Mouse (Mus musculus): ENCODE results near the gene Rnf167. TPM values are rescaled to one million over a fixed set of nuclear protein-coding genes. Genes with fewer than 3 reads are reported as not detected.

Rnf167 gene
- 43.3 TPM for polyA plus RNA-seq (2014; fragmentation: Illumina TruSeq; extraction: RNeasy Lipid Tissue Mini Kit (QIAGEN cat#74804); ENCODE audit: low read depth, low replicate concordance)

DNA sequence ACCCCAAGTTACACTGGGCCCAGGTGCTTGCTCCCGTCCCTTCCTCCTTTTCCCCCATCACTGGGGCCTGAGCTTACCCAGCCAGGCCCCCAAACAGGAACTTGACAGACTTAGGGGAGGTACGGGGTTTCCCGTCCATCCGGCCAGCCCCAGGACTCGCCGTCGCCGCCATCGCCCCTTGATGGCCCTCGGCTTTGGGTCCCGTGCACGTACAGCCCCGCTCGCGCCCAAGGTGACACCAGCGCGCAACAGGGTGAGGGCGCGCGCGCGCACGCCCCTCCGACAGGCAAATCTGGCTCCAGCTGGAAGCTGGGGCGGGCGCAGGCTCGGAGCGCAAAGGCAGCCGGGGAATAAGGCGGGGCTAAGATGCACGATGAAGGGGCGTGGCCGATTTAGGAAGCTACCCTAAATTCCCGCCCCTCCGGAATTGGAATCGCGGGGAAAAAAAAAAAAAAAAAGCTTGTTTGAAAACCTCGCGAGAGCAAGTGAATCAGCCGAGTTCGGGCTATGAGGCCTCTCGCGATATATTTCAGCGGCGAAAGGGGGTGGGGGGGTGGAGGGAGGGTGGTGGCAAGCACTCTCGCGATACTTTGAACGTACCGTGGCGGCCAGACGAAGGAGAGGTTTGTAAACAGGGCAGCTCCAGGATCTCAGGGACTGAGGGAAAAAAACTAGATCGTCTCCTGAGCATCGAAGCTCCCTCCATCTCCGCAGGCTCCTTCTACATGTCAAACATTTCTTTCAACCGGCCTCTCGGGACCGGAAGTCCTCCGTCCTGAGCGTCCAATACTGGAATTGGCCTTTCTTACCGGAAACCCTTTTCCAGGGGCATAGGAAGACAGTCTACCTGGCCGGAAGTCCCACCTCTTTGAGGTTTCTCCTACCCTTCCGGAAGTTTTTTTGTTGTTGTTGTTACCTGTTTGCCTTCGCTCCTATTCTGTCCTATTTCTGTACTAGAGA, at the start of gene Rnf167, which contains the start of gene Slc25a11:
Gene Rnf167 (plus strand): TSS at position 545 of the 960 bp plus-strand sequence.
Gene Slc25a11 (minus strand): TSS at position 789 of the 960 bp plus-strand sequence.

DNA sequence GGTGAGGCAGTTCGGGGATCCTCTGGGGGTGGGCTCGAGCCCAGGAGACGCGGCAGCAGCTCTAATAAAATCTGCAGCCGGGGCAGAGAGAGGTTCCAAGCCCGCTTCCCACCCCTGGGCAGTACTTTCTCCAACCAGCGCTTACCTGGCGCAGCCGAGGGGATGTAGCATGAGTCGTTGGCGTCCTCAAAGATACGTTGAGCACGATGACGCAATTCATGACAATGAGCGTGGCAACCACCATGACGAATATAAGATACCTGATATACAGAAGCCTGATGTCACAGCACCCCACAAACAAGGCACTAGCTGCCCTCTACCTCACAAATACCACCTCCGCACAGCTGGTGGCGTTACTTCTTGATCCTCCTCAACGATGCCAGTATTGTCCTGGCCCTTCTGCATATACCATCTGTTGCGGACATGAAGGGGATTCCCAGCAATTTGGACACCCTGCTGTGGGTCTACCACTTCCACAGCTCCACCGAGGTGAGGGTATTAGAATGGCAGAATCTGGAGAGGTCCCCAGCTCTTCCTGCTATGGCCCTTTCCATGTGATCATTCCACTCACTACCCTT, 31.4 kb upstream of the Rnf167 start, which contains the start of gene 4930544D05Rik:
Gene 4930544D05Rik (plus strand): TSS at position 333 of the 578 bp plus-strand sequence.

DNA sequence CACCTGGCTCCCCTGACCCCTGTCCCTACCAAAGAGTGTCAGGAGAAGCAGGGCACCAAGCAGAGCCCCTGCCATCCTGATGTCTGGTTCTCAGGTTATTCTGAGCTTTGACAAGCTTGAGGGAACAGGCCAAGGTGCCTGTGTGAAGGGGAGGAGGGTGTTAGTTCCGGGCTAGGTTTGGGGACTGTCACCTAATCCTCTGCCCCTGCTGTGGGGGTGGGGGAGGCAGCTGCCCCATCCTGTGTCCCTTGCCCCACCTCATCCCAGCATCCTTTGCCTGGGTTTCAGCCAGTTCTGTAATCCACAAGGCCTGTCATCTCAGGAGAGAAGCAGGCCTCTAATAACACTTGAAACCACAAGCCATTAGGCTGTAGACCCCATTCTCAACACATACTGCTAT, 27.9 kb upstream of the Rnf167 start, which contains the start of gene Chrne:
Gene Chrne (minus strand): TSS at position 116 of the 400 bp plus-strand sequence.

DNA sequence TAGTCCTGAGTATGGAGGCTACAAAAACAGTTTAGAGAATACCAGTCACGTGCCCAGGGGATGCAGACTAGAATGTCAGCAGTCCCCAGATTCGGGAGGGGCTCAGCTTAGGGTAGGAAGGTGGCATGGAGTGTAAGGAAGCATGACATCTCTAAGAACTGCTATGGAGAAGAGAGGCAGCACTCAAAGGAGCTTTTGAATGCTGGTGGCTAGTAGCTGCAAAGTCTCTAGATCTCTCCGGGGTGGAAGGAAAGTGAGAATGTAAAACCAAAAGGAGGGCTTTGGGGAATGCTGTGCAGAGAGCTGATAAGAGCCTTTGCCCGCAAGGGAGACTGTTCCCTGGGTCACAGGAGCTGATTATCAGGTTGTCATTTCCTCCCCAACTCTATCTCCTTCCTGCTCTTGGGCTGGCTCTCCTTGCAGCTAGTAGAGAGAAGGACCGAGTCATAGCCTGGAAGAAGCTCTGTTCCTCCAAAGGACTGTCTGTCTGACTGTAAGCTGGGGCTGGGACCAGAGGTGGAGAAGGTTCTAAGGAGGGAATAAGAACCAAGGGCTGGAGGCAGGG, 8.2 kb upstream of the Rnf167 start, which contains the start of gene Gp1ba:
Gene Gp1ba (plus strand): TSS at position 409 of the 565 bp plus-strand sequence.

DNA sequence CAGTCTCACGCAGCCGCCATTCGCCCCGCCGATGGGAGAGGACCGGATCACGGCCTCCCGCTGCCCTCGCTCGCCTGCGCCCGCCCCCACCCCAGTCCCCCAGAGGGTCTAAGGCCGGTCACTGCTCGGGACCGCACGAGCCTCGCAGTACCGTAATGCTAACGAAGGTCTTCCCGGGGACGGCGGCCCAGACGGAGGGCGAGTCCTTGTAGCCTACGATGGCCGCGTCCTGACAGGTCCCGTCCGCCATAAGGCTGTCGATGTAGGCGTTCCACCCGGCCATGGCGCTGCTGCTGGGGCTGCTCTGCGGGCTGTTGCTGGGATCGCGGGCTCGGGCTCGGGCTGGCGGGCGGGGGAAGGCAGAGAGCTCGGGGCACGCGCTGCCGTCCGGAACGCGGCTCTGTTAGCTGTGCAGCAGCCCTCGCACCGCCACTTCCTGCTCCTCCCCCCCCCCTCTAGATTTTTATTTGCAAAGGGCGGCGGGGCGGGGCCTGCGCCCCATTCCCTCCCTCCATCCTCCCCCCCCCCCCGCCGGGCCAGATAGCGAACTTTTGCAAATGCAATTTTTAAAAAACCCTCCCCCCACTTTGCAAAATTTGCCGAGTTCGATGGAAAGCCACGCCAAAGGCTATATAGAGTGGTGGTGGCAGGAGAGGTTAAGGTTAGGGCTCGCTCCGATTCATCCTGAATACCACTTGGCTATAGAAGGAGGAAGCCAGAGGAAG, 7.3 kb downstream of the Rnf167 start, which contains the start of gene Pfn1:
Gene Pfn1 (minus strand): TSS at position 447 of the 725 bp plus-strand sequence.

DNA sequence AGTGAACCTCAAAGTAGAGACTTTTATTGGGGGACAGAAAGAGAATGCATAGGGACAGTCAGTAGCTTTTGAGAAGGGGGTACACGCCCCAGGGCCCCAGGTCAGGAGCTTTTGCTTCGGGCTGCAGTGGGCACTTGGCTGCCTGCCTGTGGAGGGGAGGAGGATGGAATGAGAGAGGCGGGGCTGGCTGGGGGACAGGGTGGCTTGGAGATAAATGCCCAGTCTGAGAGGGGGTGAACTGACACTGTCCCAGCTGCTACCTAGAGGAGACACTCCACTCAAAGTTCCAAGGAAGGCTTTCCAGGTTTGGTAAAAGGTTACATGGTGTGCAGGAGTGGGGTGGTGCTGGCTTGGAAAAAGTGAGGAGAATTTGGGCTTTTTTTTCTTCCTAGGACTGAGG, 9.9 kb downstream of the Rnf167 start, which contains the start of gene Eno3:
Gene Eno3 (plus strand): TSS at position 239 of the 400 bp plus-strand sequence.

DNA sequence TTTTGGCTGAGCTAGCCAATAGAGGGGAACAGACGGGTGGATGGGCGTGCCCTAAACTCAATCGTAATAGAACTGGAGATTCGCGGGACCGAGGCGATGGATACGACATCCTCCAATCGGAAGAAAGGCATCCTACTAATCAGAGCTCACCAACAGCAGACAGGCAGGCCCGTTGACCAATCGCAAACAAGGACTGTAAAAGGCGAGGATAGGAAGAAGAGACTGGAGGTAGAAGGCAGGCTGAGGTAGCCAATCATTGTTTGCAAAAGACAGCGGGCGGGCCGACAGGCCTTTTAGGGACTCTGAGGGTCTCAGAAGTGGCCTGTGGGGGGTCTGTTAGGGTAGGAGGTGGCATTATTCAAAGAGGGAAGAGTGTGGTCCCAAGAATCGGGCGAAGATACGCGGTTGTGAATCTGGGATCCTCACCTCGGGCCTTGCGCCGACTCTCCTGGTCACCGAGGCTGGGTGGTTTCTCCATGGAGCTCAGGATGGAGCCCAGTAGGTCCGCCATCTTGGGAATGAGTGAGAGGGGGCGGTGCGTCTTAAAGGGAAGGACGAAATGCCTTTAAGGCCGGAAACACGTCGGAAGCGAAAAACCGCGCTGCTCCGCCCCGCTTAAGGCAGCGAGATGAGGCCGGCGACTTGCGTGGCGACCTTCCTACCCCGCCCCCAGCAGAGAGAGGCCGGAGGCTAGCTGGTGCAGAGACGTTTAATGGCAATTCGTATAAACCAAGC, 21.9 kb downstream of the Rnf167 start, which contains the start of gene Spag7:
Gene Spag7 (minus strand): TSS at position 646 of the 735 bp plus-strand sequence.

DNA sequence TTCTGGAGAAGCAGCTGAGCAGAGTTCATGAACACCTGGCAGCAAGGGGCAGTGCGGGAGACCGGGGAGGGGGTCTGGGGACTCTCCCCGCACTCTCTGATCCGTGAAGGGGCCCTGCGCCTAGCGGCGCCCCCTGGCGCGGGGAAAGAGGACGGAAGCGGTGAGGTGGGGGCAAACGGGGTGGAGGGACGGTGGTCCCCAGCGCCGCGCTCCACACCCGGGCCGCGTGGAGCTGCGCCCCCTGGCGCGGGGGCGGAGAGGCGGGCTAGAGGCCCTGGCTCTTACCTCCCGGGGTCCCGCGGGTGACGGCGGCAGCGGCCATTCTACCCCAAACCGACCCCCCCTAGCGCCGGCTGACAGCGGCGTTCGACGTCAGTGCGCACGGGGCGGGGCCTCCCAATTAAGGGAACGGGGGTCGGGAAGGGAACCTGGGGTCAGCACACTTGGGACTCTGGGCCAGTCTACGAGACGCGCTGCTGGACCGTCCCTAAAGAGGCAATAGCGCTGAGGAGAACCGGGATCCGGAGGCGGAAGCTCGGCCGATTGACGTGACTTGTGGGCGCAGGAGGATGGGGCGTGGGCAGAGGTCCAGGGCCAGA, 40.7 kb downstream of the Rnf167 start, which contains the start of gene Camta2:
Gene Camta2 (minus strand): TSS at position 505 of the 599 bp plus-strand sequence.

DNA sequence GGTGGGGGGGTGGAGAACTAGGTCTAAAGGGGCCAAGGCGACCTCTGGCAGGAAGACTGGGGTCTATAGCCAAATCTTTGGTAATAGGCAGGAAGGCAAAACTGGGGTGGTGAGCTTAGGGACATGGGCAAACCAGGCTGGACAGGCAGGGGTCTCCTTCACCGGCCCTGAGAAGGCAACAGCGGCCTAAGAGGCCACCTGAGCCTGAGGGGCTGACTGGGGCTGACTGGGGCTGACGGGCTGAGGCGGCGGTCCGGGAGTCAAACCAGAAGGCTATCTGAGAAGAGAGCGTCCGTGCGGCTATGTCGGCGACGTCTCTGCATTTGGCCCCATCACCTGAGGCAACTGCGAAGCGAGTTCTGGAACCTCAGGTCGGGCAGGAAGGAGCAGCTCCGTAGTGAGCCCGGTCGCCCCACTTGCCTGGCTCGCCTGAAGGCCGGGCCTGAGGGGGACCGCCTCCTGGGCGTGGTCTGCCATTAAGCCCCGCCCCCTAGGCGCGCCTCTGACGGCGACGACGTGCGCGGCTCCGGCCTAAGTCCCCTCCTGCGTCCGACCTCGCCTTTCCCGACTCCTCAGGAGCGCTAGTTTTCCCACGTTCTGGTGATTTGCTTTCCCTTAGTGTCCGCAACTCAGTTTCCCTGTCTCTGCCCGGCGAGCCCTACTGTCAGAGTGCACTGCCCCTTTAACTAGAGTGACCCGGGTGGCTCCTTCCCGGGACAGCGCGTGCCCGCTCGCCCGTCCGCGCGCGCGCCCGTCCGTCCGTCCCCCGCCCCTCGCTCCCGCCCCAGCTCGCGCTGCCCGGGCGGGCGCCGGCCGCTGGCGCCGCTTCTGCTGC, 52.9 kb downstream of the Rnf167 start, which contains the start of the genes Inca1 and Kif1c:
Gene Inca1 (minus strand): TSS at position 434 of the 835 bp plus-strand sequence.
Gene Kif1c (plus strand): TSS at position 827 of the 835 bp plus-strand sequence.

Other genes starting within 250 kb of the Rnf167 start
- gene Pelp1, start 237.2 kb upstream of the Rnf167 start, polyA plus RNA-seq (2014; fragmentation: Illumina TruSeq; extraction: RNeasy Lipid Tissue Mini Kit (QIAGEN cat#74804); ENCODE audit: low read depth, low replicate concordance), result 6.3 TPM
- 0.47 TPM for gene Arrb2, start 214.6 kb upstream of the Rnf167 start, polyA plus RNA-seq (2014; fragmentation: Illumina TruSeq; extraction: RNeasy Lipid Tissue Mini Kit (QIAGEN cat#74804); ENCODE audit: low read depth, low replicate concordance)
- 8.1 TPM for gene Med11, start 195.3 kb upstream of the Rnf167 start, polyA plus RNA-seq (2014; fragmentation: Illumina TruSeq; extraction: RNeasy Lipid Tissue Mini Kit (QIAGEN cat#74804); ENCODE audit: low read depth, low replicate concordance)
- gene Zmynd15, start 187.8 kb upstream of the Rnf167 start, polyA plus RNA-seq (2014; fragmentation: Illumina TruSeq; extraction: RNeasy Lipid Tissue Mini Kit (QIAGEN cat#74804); ENCODE audit: low read depth, low replicate concordance), result 0.28 TPM
- gene Cxcl16, start 187.3 kb upstream of the Rnf167 start, polyA plus RNA-seq (2014; fragmentation: Illumina TruSeq; extraction: RNeasy Lipid Tissue Mini Kit (QIAGEN cat#74804); ENCODE audit: low read depth, low replicate concordance), result 12.0 TPM
- gene Tm4sf5, start 142.0 kb upstream of the Rnf167 start, polyA plus RNA-seq (2014; fragmentation: Illumina TruSeq; extraction: RNeasy Lipid Tissue Mini Kit (QIAGEN cat#74804); ENCODE audit: low read depth, low replicate concordance), result 1.6 TPM
- gene Vmo1, start 132.6 kb upstream of the Rnf167 start, polyA plus RNA-seq (2014; fragmentation: Illumina TruSeq; extraction: RNeasy Lipid Tissue Mini Kit (QIAGEN cat#74804); ENCODE audit: low read depth, low replicate concordance), result not detected
- not detected for gene Gltpd2, start 128.0 kb upstream of the Rnf167 start, polyA plus RNA-seq (2014; fragmentation: Illumina TruSeq; extraction: RNeasy Lipid Tissue Mini Kit (QIAGEN cat#74804); ENCODE audit: low read depth, low replicate concordance)
- 16.2 TPM for gene Psmb6, start 121.9 kb upstream of the Rnf167 start, polyA plus RNA-seq (2014; fragmentation: Illumina TruSeq; extraction: RNeasy Lipid Tissue Mini Kit (QIAGEN cat#74804); ENCODE audit: low read depth, low replicate concordance)
- gene Gm40193, start 114.3 kb upstream of the Rnf167 start, polyA plus RNA-seq (2014; fragmentation: Illumina TruSeq; extraction: RNeasy Lipid Tissue Mini Kit (QIAGEN cat#74804); ENCODE audit: low read depth, low replicate concordance), result not detected
- 0.85 TPM for gene Pld2, start 107.2 kb upstream of the Rnf167 start, polyA plus RNA-seq (2014; fragmentation: Illumina TruSeq; extraction: RNeasy Lipid Tissue Mini Kit (QIAGEN cat#74804); ENCODE audit: low read depth, low replicate concordance)
- gene Mink1, start 84.4 kb upstream of the Rnf167 start, polyA plus RNA-seq (2014; fragmentation: Illumina TruSeq; extraction: RNeasy Lipid Tissue Mini Kit (QIAGEN cat#74804); ENCODE audit: low read depth, low replicate concordance), result 4.6 TPM
- not detected for gene 4930544D05Rik, start 31.4 kb upstream of the Rnf167 start, polyA plus RNA-seq (2014; fragmentation: Illumina TruSeq; extraction: RNeasy Lipid Tissue Mini Kit (QIAGEN cat#74804); ENCODE audit: low read depth, low replicate concordance)
- not detected for gene Chrne, start 28.0 kb upstream of the Rnf167 start, polyA plus RNA-seq (2014; fragmentation: Illumina TruSeq; extraction: RNeasy Lipid Tissue Mini Kit (QIAGEN cat#74804); ENCODE audit: low read depth, low replicate concordance)
- not detected for gene Gp1ba, start 8.1 kb upstream of the Rnf167 start, polyA plus RNA-seq (2014; fragmentation: Illumina TruSeq; extraction: RNeasy Lipid Tissue Mini Kit (QIAGEN cat#74804); ENCODE audit: low read depth, low replicate concordance)
- gene Slc25a11, start 244 bp downstream of the Rnf167 start, polyA plus RNA-seq (2014; fragmentation: Illumina TruSeq; extraction: RNeasy Lipid Tissue Mini Kit (QIAGEN cat#74804); ENCODE audit: low read depth, low replicate concordance), result 26.7 TPM
- gene Pfn1, start 7.4 kb downstream of the Rnf167 start, polyA plus RNA-seq (2014; fragmentation: Illumina TruSeq; extraction: RNeasy Lipid Tissue Mini Kit (QIAGEN cat#74804); ENCODE audit: low read depth, low replicate concordance), result 141 TPM
- gene Eno3, start 10.0 kb downstream of the Rnf167 start, polyA plus RNA-seq (2014; fragmentation: Illumina TruSeq; extraction: RNeasy Lipid Tissue Mini Kit (QIAGEN cat#74804); ENCODE audit: low read depth, low replicate concordance), result 22.6 TPM
- gene Spag7, start 22.2 kb downstream of the Rnf167 start, polyA plus RNA-seq (2014; fragmentation: Illumina TruSeq; extraction: RNeasy Lipid Tissue Mini Kit (QIAGEN cat#74804); ENCODE audit: low read depth, low replicate concordance), result 18.2 TPM
- gene Camta2, start 40.9 kb downstream of the Rnf167 start, polyA plus RNA-seq (2014; fragmentation: Illumina TruSeq; extraction: RNeasy Lipid Tissue Mini Kit (QIAGEN cat#74804); ENCODE audit: low read depth, low replicate concordance), result 2.2 TPM
- 0.85 TPM for gene Inca1, start 52.9 kb downstream of the Rnf167 start, polyA plus RNA-seq (2014; fragmentation: Illumina TruSeq; extraction: RNeasy Lipid Tissue Mini Kit (QIAGEN cat#74804); ENCODE audit: low read depth, low replicate concordance)
- 24.2 TPM for gene Kif1c, start 53.3 kb downstream of the Rnf167 start, polyA plus RNA-seq (2014; fragmentation: Illumina TruSeq; extraction: RNeasy Lipid Tissue Mini Kit (QIAGEN cat#74804); ENCODE audit: low read depth, low replicate concordance)
- 3.8 TPM for gene Zfp3, start 117.0 kb downstream of the Rnf167 start, polyA plus RNA-seq (2014; fragmentation: Illumina TruSeq; extraction: RNeasy Lipid Tissue Mini Kit (QIAGEN cat#74804); ENCODE audit: low read depth, low replicate concordance)
- 2.0 TPM for gene Scimp, start 165.4 kb downstream of the Rnf167 start, polyA plus RNA-seq (2014; fragmentation: Illumina TruSeq; extraction: RNeasy Lipid Tissue Mini Kit (QIAGEN cat#74804); ENCODE audit: low read depth, low replicate concordance)
- 39.1 TPM for gene Rabep1, start 197.5 kb downstream of the Rnf167 start, polyA plus RNA-seq (2014; fragmentation: Illumina TruSeq; extraction: RNeasy Lipid Tissue Mini Kit (QIAGEN cat#74804); ENCODE audit: low read depth, low replicate concordance)